Comparison of ENCODE assay signal across 8 mouse cellular contexts in the genomic region with DNA sequence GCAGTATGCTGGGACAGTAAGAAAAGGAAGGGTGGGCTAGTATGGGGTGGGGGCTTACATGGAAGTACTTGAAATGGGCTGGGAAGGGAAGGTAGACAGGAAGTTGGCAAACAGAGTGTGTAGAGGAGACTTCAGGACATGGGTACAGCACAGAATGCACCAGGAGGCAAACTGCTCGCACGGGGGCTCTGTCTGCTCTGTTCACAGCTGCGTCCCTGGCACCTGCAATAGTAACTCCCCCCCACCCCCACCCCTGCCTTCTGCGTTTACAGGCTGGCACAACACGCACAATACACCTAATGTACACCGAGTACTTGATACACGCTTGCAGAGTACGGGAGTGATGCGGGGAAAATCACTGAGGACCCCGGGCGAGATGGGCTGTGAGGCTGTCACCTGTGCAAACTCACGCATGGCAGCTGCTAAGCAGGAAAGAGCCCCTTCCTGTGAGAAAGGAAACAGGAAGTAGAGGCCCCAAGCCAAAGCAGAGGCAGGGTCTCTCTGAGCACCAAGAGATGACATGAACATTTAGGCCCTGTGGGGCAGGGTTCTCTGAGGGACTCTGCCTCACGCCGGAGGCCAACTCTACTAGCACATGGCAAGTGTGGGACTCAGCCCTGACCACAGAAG. TPM values are rescaled to one million over a fixed set of nuclear protein-coding genes. Genes with fewer than 3 reads are reported as not detected.
DNase-seq lines count a peak whose midpoint lies in the region; ATAC-seq lines count a peak whose summit lies in the region.

No protein-coding gene starts in this region.

- no peaks in the 10 kb centered on the region for H3K9me3 ChIP-seq in lung, embryonic 16.5 days (ENCODE audit: control insufficient read depth, low read length)
- H3K9me3 ChIP-seq in liver, embryonic 11.5 days (ENCODE audit: control insufficient read depth, low read length), result no peaks in the 10 kb centered on the region

- no peak overlapping the region for H3K4me2 ChIP-seq in lung, embryonic 16.5 days (ENCODE audit: low read depth, low read length)
- no peak overlapping the region for H3K4me2 ChIP-seq in liver, embryonic 11.5 days

- peak overlapping the region; percentile 81 for H3K27ac ChIP-seq in lung, embryonic 16.5 days (ENCODE audit: low read length)
- peak overlapping the region; percentile 35 for H3K27ac ChIP-seq in liver, embryonic 11.5 days (ENCODE audit: low read depth, low read length)

- ATAC-seq in lung, embryonic 16.5 days (ENCODE audit: low read depth), result 0 out of 2 replicates have a peak, but pooled peaks have one; percentile 20
- ATAC-seq in liver, embryonic 11.5 days (replicated peaks; ENCODE audit: low FRiP score), result no peak

- H3K9ac ChIP-seq in lung, embryonic 16.5 days (ENCODE audit: low read length), result no peak overlapping the region; the same call in 1 of the 2 replicates
- no peak overlapping the region for H3K9ac ChIP-seq in liver, embryonic 11.5 days (ENCODE audit: low read depth, low read length)

- no peak overlapping the region for H3K4me3 ChIP-seq in lung, embryonic 16.5 days (ENCODE audit: low read length)
- H3K4me3 ChIP-seq in liver, embryonic 11.5 days (ENCODE audit: low read depth, low read length), result no peak overlapping the region

- DNase-seq in adrenal gland, adult (ENCODE audit: inconsistent age in 2 of 2, low spot score in 1 of 2), result peak; percentile 15 to 35
- no peak for DNase-seq in adrenal gland, adult 8-10 months
- no peak for DNase-seq in lung, postnatal 14 days
- no peak for DNase-seq in liver, embryonic 11.5 days (ENCODE audit: low spot score)
- DNase-seq in thymus, postnatal 10 days (ENCODE audit: low spot score in 2 of 2), result peak; percentile 78 to 84
- no peak for DNase-seq in urinary bladder, postnatal 36 days (ENCODE audit: low spot score in 2 of 2)
- DNase-seq in cerebellum, adult 9-11 months, result no peak

- no peaks in the 10 kb centered on the region for H3K27me3 ChIP-seq in lung, embryonic 16.5 days (ENCODE audit: control insufficient read depth, insufficient read depth, low read depth, low read length)
- H3K27me3 ChIP-seq in liver, embryonic 11.5 days (replicated peaks; ENCODE audit: control insufficient read depth, insufficient read depth, low read length), result no peaks in the 10 kb centered on the region

- peaks cover 22% of the 10 kb centered on the region for H3K4me1 ChIP-seq in lung, embryonic 16.5 days (replicated peaks; ENCODE audit: control insufficient read depth, insufficient read depth, low read length)
- H3K4me1 ChIP-seq in liver, embryonic 11.5 days (replicated peaks; ENCODE audit: control insufficient read depth, insufficient read depth, low read length), result peaks cover 46% of the 10 kb centered on the region

- 75% methylated on average over 14 of the region's 14 CpGs for WGBS in lung, embryonic 16.5 days
- WGBS in liver, embryonic 11.5 days, result 64% methylated on average over 14 of the region's 14 CpGs

- no peaks in the 10 kb centered on the region for H3K36me3 ChIP-seq in lung, embryonic 16.5 days (ENCODE audit: control insufficient read depth, insufficient read depth, low read length)
- peaks cover 5% of the 10 kb centered on the region; the same call in 1 of the 2 replicates for H3K36me3 ChIP-seq in liver, embryonic 11.5 days (ENCODE audit: control insufficient read depth, insufficient read depth, low read length)

RNA-seq across cellular contexts. Expression of a gene that starts 34.9 kb away (rescaled TPM):
- 10 to 100 TPM; 52.7 to 67.0 (median 62.5) TPM for total RNA-seq in adrenal gland, adult 8-10 months (2022)
- polyA plus RNA-seq in lung, embryonic 16.5 days (2015; fragmentation: Nextera tagmentation; extraction: Ambion mirVana), result 6.6 and 9.2 TPM in 2 replicates
- 5.1 and 5.9 TPM in 2 replicates for polyA plus RNA-seq in liver, embryonic 11.5 days (2014; fragmentation: Nextera tagmentation; extraction: Ambion mirVana)

Comparison
In these comparisons a context has a peak if more than half of its experiments do, and no peak if none do; other contexts are left out.
1. DNase-seq: peak in adrenal gland, adult (2 of 2) and thymus, postnatal 10 days (2 of 2); none in adrenal gland, adult 8-10 months (single experiment), lung, postnatal 14 days (single experiment), liver, embryonic 11.5 days (single experiment), urinary bladder, postnatal 36 days (0 of 2) and cerebellum, adult 9-11 months (single experiment).